Mouse (Mus musculus) CD4-positive, CD25-positive, alpha-beta regulatory T cell, adult 9 weeks (primary cell): ENCODE results near the gene Gm28778. TPM values are rescaled to one million over a fixed set of nuclear protein-coding genes. Genes with fewer than 3 reads are reported as not detected.

ENCODE experiments used
- polyA plus RNA-seq: library from polyadenylated mRNA; unstranded; fragments of 100-300 nt; shearing (Covaris generic); gene quantifications from one replicate; pipeline ENCODE4 v1.2.1, GENCODE M21; 2017

Gene Gm28778
- not detected for polyA plus RNA-seq

DNA sequence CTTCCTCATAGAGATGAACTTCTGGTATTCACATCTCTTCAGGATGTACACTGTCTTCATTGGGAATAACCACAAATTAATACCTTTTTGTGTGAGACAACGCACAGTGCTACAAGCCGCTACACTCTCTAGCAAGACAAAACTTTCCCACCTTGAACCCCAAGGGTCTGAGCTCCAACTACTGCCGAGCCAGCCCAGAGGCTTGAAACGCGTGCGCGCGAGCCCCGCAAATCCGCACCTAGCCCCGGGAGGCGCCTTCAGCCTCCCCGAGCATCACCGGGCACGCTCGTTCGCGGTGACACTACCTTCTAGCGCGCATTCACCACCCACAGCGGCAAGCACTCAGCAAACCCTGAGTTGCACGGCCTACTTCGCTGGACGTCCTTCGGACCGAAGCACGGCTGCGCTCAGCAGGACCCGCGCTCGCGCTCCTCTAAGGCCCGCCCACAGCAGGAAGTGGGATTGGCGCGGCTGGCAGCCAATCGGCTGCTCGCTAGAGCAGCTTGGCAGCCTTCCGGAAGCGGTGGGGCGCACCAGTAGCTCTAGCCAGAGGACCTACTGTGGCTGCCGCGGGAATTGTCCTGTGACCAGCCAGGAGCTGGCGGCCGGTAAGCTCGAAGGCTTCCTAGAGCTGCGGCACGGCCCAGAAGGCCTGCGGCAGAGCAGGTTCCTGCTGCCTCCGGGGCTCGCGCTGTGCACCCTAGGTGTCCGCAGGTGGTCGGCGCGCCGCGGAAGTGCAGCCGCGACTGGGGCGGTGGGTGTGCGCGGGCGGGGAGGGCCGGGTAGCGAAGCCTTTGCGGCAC lies at the start of gene Gm28778, which contains the start of the genes Pms1 and Ormdl1:
Gm28778 (plus strand) TSS at position 531 of the 803 bp plus-strand sequence.
Pms1 (minus strand) TSS at position 438 of the 803 bp plus-strand sequence.
Ormdl1 (plus strand) TSS at position 515 of the 803 bp plus-strand sequence.

DNA sequence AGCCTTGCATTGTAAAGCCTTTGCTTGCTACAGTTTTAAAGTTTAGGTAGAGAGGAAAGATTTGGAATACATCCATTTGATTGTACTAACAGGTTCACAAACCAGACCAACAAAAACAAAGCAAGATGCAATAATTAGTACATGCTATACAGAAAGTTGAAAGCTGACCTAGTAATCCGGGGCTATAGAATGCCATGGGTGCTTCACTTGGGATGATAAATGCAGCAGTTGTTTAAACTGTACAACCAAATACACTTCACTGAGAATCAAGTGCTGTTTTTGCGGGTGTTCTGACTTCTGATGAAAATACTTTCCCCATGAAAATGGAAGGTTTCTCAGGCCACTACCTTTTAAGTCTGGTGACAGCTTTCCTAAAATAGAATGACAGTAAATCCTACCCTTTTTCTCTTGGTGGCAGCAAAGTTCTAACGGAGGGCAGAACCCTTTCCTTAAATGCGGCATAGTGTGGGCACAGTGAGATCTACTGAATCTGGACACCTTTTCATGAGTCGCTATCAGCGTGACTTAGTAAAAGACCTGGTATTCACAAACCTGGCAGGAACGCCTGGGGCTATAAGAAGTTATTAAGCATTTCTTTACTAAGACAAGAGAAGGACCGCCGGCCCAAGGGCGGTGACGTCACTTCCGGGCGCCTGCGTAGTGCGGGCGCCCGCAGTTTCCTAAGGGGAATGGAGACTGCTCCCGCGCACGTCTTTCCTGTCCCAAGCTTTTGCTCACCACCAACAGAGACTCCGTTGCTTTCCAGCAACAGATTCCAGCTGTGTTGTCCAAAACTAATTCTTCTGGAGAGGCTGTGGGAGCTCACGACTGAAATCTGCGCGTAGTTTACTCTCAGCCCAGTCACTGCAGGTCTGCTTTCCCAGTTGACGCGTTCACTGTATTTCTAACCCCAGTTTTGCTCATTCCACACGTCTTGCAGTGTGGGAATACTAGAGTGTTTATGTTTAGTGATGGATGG lies 16.4 kb downstream of the Gm28778 start, which contains the start of gene Osgepl1:
Osgepl1 (plus strand) TSS at position 636 of the 979 bp plus-strand sequence.

DNA sequence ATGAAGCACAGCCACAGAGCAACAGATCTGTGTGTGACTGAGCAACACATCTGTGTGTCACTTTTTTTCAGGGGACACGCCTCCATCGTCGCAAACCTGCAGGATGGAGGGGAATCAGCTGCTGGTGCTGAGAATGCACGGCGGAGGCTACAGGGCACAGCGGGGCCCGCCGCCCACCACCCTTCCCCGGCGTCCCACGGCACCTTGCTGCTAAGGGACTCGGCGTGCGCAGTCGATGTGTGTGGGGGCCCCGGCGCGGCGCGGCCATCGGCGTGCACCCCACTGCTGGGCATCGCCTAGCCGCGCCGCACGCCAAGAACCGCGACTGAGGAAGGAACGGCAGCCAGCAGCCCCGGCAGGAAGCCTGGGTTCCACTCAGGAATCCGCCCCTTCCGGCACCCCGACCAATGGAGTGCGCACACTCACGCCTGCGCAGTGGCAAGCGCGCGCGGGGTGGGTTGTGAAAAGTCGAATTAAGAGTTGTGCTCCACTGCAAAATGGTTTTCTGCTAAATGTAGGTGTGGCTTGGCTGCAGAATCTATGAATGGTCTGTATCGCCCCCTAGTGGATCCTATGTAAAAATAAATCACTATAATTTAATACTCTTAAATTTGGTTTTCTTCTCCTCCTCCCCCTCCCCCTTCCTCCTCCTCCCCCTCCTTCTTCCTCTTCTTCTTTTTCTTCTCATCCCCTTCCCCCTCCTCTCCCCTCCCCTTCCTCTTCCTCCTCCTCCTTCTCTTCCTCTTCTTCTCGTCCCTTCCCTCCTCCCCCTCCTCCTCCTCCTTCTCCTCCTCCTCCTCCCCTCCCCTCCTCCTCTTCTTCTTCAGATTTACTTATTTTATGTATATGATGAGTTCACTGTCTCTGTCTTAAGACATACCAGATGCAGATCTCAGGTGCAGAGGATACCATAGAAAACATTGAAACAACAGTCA lies 55.7 kb downstream of the Gm28778 start, which contains the start of the genes Asdurf, Gm28551 and Asnsd1:
Asdurf (minus strand) TSS at position 293 of the 935 bp plus-strand sequence.
Gm28551 (minus strand) TSS at position 341 of the 935 bp plus-strand sequence.
Asnsd1 (minus strand) TSS at position 426 of the 935 bp plus-strand sequence.

Other genes with a start within 250 kb of the Gm28778 start
- gene Mstn, start 235.5 kb upstream of the Gm28778 start, polyA plus RNA-seq, result 0.30 TPM
- not detected for gene 1700019A02Rik, start 109.5 kb upstream of the Gm28778 start, polyA plus RNA-seq
- gene Pms1, start 93 bp upstream of the Gm28778 start, polyA plus RNA-seq, result 35.8 TPM
- 85.1 TPM for gene Ormdl1, start within 50 bp of the Gm28778 start, polyA plus RNA-seq
- 26.5 TPM for gene Osgepl1, start 16.5 kb downstream of the Gm28778 start, polyA plus RNA-seq
- gene Asdurf, start 55.5 kb downstream of the Gm28778 start, polyA plus RNA-seq, result not detected
- gene Gm28551, start 55.6 kb downstream of the Gm28778 start, polyA plus RNA-seq, result not detected
- 41.1 TPM for gene Asnsd1, start 55.6 kb downstream of the Gm28778 start, polyA plus RNA-seq